Mouse (Mus musculus) erythroblast, embryonic 14.5 days (primary cell): ENCODE data around the gene Aqp9.

Experiments used
- GATA1 ChIP-seq: IDR thresholded peaks from 2 replicates; pipeline ENCODE4 v1.6.1; 2012; ENCODE audit warnings: low read length, inconsistent platforms, mixed read lengths
- TAL1 ChIP-seq: IDR thresholded peaks from 3 replicates; pipeline ENCODE4 v1.6.1; 2012; ENCODE audit warnings: low read length, inconsistent platforms, mixed read lengths

- TF ChIP-seq GATA1, result no peak
- no peak for TF ChIP-seq TAL1
Observed at GRCm38 (mm10) chr9:71140205-71140604, 28.3 kb downstream of the Aqp9 start.
